Mouse (Mus musculus) mature B cell (primary cell): Measurements from ENCODE around the gene Glt1d1.

Source experiments
- in situ Hi-C: fragments of 300-500 bp; cut with MboI; formaldehyde crosslinking; loops from 2 replicates; pipeline ENCODE4 v1.14.3; 2019

The Glt1d1 gene

GRCm38 (mm10) chr5:127632167-127633145 is at the start of gene Glt1d1, which contains the start of gene Slc15a4:
Gene Glt1d1 (plus strand): TSS chr5:127632262.
Gene Slc15a4 (minus strand): TSS chr5:127632897.
- in situ Hi-C loops: no loop called here

DNA sequence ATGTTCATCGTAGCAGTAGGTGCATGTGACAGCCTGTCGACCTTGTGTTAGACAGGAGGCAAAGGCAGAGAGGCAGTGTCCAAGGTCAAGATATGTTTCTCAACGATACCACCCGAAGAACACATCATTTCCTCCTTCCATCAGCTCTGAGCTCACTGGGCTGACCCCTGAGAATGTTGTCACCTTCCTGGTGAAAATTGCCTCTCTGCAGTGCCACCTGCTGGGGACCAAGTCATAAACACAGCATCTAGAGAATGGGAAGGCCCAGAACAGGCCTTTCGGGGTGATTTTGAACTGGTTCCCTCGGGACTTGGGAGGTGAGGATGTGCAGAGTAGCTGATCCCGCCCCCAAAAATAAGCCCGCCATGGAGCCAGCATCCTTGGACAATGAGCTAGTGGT is 48.4 kb upstream of the Glt1d1 start:
- in situ Hi-C loops: no loop called here

DNA sequence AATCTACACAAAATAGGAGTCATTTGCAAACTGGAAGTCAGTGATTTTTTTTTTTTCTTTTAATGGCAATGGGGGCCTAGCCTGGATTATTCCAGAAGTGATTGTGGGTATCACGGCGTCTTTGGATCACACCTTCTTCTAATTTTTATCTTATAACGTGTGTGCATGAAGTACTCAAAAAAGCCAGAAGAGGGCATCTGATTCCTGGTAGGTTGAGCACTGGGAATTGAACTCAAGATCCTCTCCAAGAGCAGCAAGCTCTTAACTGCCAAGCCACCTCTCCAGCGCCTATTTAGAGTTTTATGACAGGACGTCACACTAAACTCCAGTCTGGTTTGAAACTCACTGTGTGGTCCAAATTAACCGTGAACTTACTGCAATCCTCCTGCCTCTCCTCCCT is 44.2 kb upstream of the Glt1d1 start:
- in situ Hi-C loops: no loop called here

GRCm38 (mm10) chr5:127592406-127592805 is 39.7 kb upstream of the Glt1d1 start:
- in situ Hi-C loops: no loop called here

GRCm38 (mm10) chr5:127592854-127593253 is 39.2 kb upstream of the Glt1d1 start:
- in situ Hi-C loops: no loop called here

- in situ Hi-C loops: no loop called here
These were observed 36.4 kb upstream of the Glt1d1 start for GRCm38 (mm10) chr5:127595676-127596075.

GRCm38 (mm10) chr5:127596862-127597261 is 35.2 kb upstream of the Glt1d1 start:
- in situ Hi-C loops: no loop called here

- in situ Hi-C loops: no loop called here
These were observed 29.1 kb upstream of the Glt1d1 start for GRCm38 (mm10) chr5:127602996-127603395.

GRCm38 (mm10) chr5:127607507-127607906 is 24.6 kb upstream of the Glt1d1 start:
- in situ Hi-C loops: loop anchor here (5.0 kb wide), 1 partner anchor 40 kb away; no protein-coding TSS in a partner anchor

GRCm38 (mm10) chr5:127609191-127609714 is 22.8 kb upstream of the Glt1d1 start:
- in situ Hi-C loops: loop anchor here (5.0 kb wide), 1 partner anchor 38 kb away; no protein-coding TSS in a partner anchor

GRCm38 (mm10) chr5:127610787-127611509 is 21.1 kb upstream of the Glt1d1 start:
- in situ Hi-C loops: no loop called here

DNA sequence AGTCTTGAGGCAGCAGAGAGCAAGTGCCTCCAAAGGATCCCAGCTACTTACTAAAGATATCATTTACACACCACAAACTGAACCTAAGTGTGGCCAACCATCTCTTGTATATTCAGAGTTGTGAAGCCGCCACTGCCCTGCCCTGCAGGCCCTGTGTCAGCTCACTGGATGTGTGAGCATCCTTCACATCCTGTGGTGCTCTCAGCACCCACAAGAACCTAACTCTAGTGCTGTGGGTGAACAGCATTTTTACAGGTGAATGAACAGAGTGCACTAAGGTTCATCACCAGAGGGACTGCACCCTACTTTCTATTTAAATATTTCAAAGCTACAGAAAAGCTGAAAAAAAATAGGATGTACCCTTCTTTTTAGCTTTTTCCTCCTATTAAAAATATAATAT is 20.2 kb upstream of the Glt1d1 start:
- in situ Hi-C loops: no loop called here

DNA sequence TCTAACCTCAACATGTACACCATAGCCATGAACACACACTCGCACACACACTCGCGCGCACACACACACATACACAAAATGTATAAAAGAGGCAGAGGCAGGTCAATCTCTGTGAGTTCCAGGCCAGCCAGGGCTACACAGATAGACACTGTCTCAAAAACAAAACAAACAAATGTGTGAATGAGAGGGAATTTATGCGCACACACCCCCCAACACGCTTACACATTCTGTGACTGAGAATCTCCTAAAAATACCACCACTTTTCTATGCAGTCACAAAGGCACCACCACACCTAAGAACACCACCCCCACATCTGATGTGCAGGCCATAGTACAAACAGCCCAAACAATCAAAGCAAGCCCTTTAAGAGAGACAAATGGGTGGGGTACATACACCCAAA is 19.7 kb upstream of the Glt1d1 start:
- in situ Hi-C loops: no loop called here

DNA sequence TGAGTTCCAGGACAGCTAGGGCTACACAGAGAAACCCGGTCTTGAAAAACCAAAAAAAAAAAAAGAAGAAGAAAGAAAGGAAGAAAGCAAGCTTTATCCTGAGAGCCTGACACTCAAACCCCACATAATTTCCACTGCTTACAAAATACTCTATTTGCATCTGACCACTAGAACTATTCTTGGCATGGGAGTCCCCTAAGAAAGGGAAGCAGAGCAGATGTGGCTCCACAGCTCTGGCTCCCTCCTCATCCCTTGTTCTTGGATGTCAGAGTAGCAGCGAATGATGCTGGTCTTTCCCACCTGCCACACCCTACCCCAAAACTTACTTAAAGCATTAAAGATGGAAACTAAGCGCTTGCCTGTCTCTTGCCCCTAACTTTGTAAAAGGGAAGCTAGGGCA is 16.6 kb upstream of the Glt1d1 start:
- in situ Hi-C loops: no loop called here

GRCm38 (mm10) chr5:127616151-127616550 is 15.9 kb upstream of the Glt1d1 start:
- in situ Hi-C loops: no loop called here

- in situ Hi-C loops: no loop called here
These were observed 15.0 kb upstream of the Glt1d1 start for GRCm38 (mm10) chr5:127616884-127617635.

GRCm38 (mm10) chr5:127618834-127619233 is 13.2 kb upstream of the Glt1d1 start:
- in situ Hi-C loops: no loop called here

GRCm38 (mm10) chr5:127620371-127620770 is 11.7 kb upstream of the Glt1d1 start:
- in situ Hi-C loops: no loop called here

- in situ Hi-C loops: no loop called here
These were observed 11.0 kb upstream of the Glt1d1 start for GRCm38 (mm10) chr5:127621108-127621507.

DNA sequence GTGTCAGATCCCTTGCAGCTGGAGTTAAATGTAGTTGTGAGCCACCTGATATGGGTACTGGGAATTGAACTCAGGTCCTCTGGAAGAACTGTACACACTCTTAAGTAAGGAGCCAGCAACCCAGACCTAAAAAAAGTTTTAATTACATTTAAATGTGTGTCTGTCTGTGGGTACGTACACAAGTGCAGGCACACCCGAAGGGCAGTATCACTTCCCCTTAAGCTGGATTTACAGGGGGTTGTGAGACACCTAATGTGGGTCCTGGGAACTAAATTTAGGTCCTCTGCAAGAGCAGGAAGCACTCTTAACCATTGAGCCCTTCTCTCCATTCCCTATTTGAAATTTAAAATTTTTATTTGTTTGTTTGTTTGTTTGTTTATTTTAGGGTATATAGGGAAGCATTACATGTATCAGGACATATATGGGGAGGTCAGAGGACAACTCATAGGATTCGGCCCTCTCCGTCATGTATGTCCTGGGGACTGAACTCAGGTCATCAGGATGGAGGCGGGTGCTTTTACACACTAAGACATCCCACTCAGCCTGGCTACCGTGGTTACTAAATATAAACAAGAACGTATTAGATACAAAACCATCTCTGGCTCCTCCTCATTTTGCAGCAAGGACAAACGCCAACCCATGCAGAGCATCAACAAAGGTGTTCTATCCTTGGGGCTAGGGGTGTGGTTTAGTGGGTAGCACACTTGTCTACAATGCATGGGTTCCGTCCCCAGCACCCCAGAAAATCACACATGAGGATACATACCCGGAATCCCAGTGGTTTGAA is 7.4 kb upstream of the Glt1d1 start:
- in situ Hi-C loops: no loop called here

GRCm38 (mm10) chr5:127627242-127627641 is 4.8 kb upstream of the Glt1d1 start:
- in situ Hi-C loops: no loop called here
